Mouse (Mus musculus): ENCODE measurements around the gene Gm49416. TPM values are rescaled to one million over a fixed set of nuclear protein-coding genes. Genes with fewer than 3 reads are reported as not detected.
A peak's percentile ranks its signal among the peaks of the same experiment; 100 is the strongest.
"Not testable (repeated sequence)": the region's sequence is repeated elsewhere in the genome, so short reads cannot be mapped to it uniquely, and the experiment has no call there.

Gm49416 gene
- total RNA-seq, 2 experiments from 2014 or later: 2.1 to 3.8 TPM

- no peak for DNase-seq (ENCODE audit: low spot score in 2 of 2)
These were observed 13.7 kb upstream of the Gm49416 start for GRCm38 (mm10) chr19:8875031-8875430.

GRCm38 (mm10) chr19:8880311-8881033, 8.3 kb upstream of the Gm49416 start, which contains the start of gene Uqcc3:
TSS of gene Uqcc3 (minus strand) at chr19:8880923.
- DNase-seq (ENCODE audit: low spot score in 2 of 2): peak; percentile 85 to 90

- no peak for DNase-seq (ENCODE audit: low spot score in 2 of 2)
These were observed 7.7 kb upstream of the Gm49416 start for GRCm38 (mm10) chr19:8881034-8881392.

GRCm38 (mm10) chr19:8883616-8884015, 5.1 kb upstream of the Gm49416 start, which contains the start of the genes Lbhd1 and Gm49403:
TSS of gene Lbhd1 (plus strand) at chr19:8883732.
TSS of gene Gm49403 (plus strand) at chr19:8883930.
- no peak for DNase-seq (ENCODE audit: low spot score in 2 of 2)

GRCm38 (mm10) chr19:8886916-8887584, 1.7 kb upstream of the Gm49416 start:
- no peak for DNase-seq (ENCODE audit: low spot score in 2 of 2)

- no peak for DNase-seq (ENCODE audit: low spot score in 2 of 2)
These were observed 902 bp upstream of the Gm49416 start for GRCm38 (mm10) chr19:8887585-8888463.

- DNase-seq (ENCODE audit: low spot score in 2 of 2): peak; percentile 84 to 87
These were observed 4.4 kb downstream of the Gm49416 start, which contains the start of gene Ints5 for GRCm38 (mm10) chr19:8892829-8893766. TSS of gene Ints5 (plus strand) at chr19:8893005.

GRCm38 (mm10) chr19:8895397-8895960, 6.8 kb downstream of the Gm49416 start:
- no peak for DNase-seq (ENCODE audit: low spot score in 2 of 2)

GRCm38 (mm10) chr19:8896231-8896630, 7.5 kb downstream of the Gm49416 start:
- not testable (repeated sequence) for DNase-seq (ENCODE audit: low spot score in 2 of 2)

GRCm38 (mm10) chr19:8897211-8897864, 8.6 kb downstream of the Gm49416 start:
- DNase-seq (ENCODE audit: low spot score in 2 of 2): not testable (repeated sequence)

GRCm38 (mm10) chr19:8897865-8898495, 9.3 kb downstream of the Gm49416 start, which contains the start of gene Ganab:
TSS of gene Ganab (plus strand) at chr19:8898071.
- DNase-seq (ENCODE audit: low spot score in 2 of 2): peak; percentile 95 to 99

- DNase-seq (ENCODE audit: low spot score in 2 of 2): no peak
These were observed 9.8 kb downstream of the Gm49416 start for GRCm38 (mm10) chr19:8898576-8898975.

- DNase-seq (ENCODE audit: low spot score in 2 of 2): no peak
These were observed 10.4 kb downstream of the Gm49416 start for GRCm38 (mm10) chr19:8899079-8899478.

GRCm38 (mm10) chr19:8903412-8903811, 14.7 kb downstream of the Gm49416 start:
- DNase-seq (ENCODE audit: low spot score in 2 of 2): no peak

GRCm38 (mm10) chr19:8908531-8908930, 19.8 kb downstream of the Gm49416 start:
- no peak for DNase-seq (ENCODE audit: low spot score in 2 of 2)

- DNase-seq (ENCODE audit: low spot score in 2 of 2): peak in 1 of 2 experiments; percentile 53
These were observed 23.1 kb downstream of the Gm49416 start for GRCm38 (mm10) chr19:8911810-8912209.

GRCm38 (mm10) chr19:8914212-8914611, 25.5 kb downstream of the Gm49416 start:
- peak in 1 of 2 experiments; percentile 54 for DNase-seq (ENCODE audit: low spot score in 2 of 2)

GRCm38 (mm10) chr19:8919000-8919399, 30.3 kb downstream of the Gm49416 start:
- DNase-seq (ENCODE audit: low spot score in 2 of 2): no peak

GRCm38 (mm10) chr19:8919684-8920072, 31.0 kb downstream of the Gm49416 start:
- no peak for DNase-seq (ENCODE audit: low spot score in 2 of 2)
